ENCODE assay signal across 20 mouse cellular contexts in genomic region chr15:80505086-80505485, GRCm38 (mm10). TPM values are rescaled to one million over a fixed set of nuclear protein-coding genes. Genes with fewer than 3 reads are reported as not detected.
A peak's percentile ranks its signal among the peaks of the same experiment; 100 is the strongest.
DNase-seq lines count a peak whose midpoint lies in the region; ATAC-seq and TF ChIP-seq lines count a peak whose summit lies in the region.
"Had no signal": no experiment of that assay in that cellular context is flagged by ENCODE, and none has a peak within 500 bp of the region (broad histone marks: within the 10 kb centered on the region; RNA-seq: fewer than 3 reads in every experiment).

No protein-coding gene starts in this region.

- no peak for DNase-seq in cerebellum, postnatal 4 days (ENCODE audit: low spot score in 2 of 2)
- peak; percentile 39 for DNase-seq in midbrain, embryonic 10.5 days (ENCODE audit: low spot score)
- DNase-seq in cerebellum, postnatal 25 days: peak; percentile 49 to 67
- DNase-seq in neural tube, embryonic 11.5 days (ENCODE audit: low spot score): peak; percentile 60
- no peak for DNase-seq in adrenal gland, postnatal 25 days
- no peak for DNase-seq in lung, postnatal 0 days (ENCODE audit: low spot score)
- DNase-seq: heart, postnatal 36 days; lung, postnatal 36 days had no signal

- no peak for TF ChIP-seq EP300 in lung, postnatal 0 days (IDR thresholded peaks at IDR 0.05)

- no peak overlapping the region for H3K4me2 ChIP-seq in midbrain, embryonic 16.5 days (ENCODE audit: low read length)
- H3K4me2 ChIP-seq in neural tube, embryonic 11.5 days (ENCODE audit: low read depth): no peak overlapping the region
- no peak overlapping the region for H3K4me2 ChIP-seq in lung, postnatal 0 days (replicated peaks; ENCODE audit: low read depth, low read length)
- H3K4me2 ChIP-seq: embryonic facial prominence, embryonic 12.5 days had no signal

- no peaks in the 10 kb centered on the region for H3K27me3 ChIP-seq in midbrain, embryonic 10.5 days (ENCODE audit: low read depth, poor library complexity, severe bottlenecking)
- no peaks in the 10 kb centered on the region for H3K27me3 ChIP-seq in midbrain, embryonic 16.5 days (ENCODE audit: control insufficient read depth, insufficient read depth, low read depth, low read length)
- no peaks in the 10 kb centered on the region for H3K27me3 ChIP-seq in neural tube, embryonic 11.5 days (ENCODE audit: control insufficient read depth, insufficient read depth, low read length)
- H3K27me3 ChIP-seq in lung, postnatal 0 days (replicated peaks; ENCODE audit: insufficient read depth, low read length): no peaks in the 10 kb centered on the region
- H3K27me3 ChIP-seq: CH12.LX; embryonic facial prominence, embryonic 12.5 days had no signal

- peak; percentile 31; the same call in 1 of the 2 replicates for ATAC-seq in cerebellum, adult (ENCODE audit: insufficient number of reproducible peaks, low FRiP score, low TSS enrichment)
- ATAC-seq in midbrain, embryonic 16.5 days: no peak
- peak; percentile 53; the same call in 1 of the 2 replicates for ATAC-seq in neural tube, embryonic 11.5 days (ENCODE audit: insufficient read depth, low FRiP score, low TSS enrichment)
- no peak for ATAC-seq in lung, postnatal 0 days
- ATAC-seq: intestine, postnatal 0 days had no signal

- H3K27ac ChIP-seq in midbrain, embryonic 10.5 days (replicated peaks): peak overlapping the region; percentile 58
- no peak overlapping the region for H3K27ac ChIP-seq in midbrain, embryonic 16.5 days (ENCODE audit: low read length)
- H3K27ac ChIP-seq in neural tube, embryonic 11.5 days (ENCODE audit: low read depth, low read length): no peak overlapping the region
- H3K27ac ChIP-seq in lung, postnatal 0 days (ENCODE audit: low read length): no peak overlapping the region
- H3K27ac ChIP-seq: embryonic facial prominence, embryonic 12.5 days; heart, embryonic 10.5 days; liver, embryonic 14.5 days had no signal

- 21% methylated on average over 4 of the region's 4 CpGs for WGBS in midbrain, embryonic 10.5 days
- 7% methylated on average over 4 of the region's 4 CpGs for WGBS in midbrain, embryonic 16.5 days
- WGBS in neural tube, embryonic 11.5 days: 11% methylated on average over 4 of the region's 4 CpGs
- 24% methylated on average over 4 of the region's 4 CpGs for WGBS in lung, postnatal 0 days

- H3K4me3 ChIP-seq in midbrain, embryonic 10.5 days: no peak overlapping the region
- no peak overlapping the region for H3K4me3 ChIP-seq in midbrain, embryonic 16.5 days (ENCODE audit: low read depth, low read length)
- H3K4me3 ChIP-seq in neural tube, embryonic 11.5 days (ENCODE audit: low read depth, low read length): no peak overlapping the region
- H3K4me3 ChIP-seq in lung, postnatal 0 days (ENCODE audit: low read depth, low read length): no peak overlapping the region
- H3K4me3 ChIP-seq: embryonic facial prominence, embryonic 12.5 days; heart, embryonic 10.5 days had no signal

- TF ChIP-seq CTCF in lung, postnatal 0 days (IDR thresholded peaks at IDR 0.05): no peak

- H3K9me3 ChIP-seq in midbrain, embryonic 10.5 days (replicated peaks): no peaks in the 10 kb centered on the region
- no peaks in the 10 kb centered on the region for H3K9me3 ChIP-seq in midbrain, embryonic 16.5 days (replicated peaks; ENCODE audit: control insufficient read depth, low read length, poor library complexity, severe bottlenecking)
- H3K9me3 ChIP-seq in neural tube, embryonic 11.5 days (ENCODE audit: control insufficient read depth, low read length): no peaks in the 10 kb centered on the region
- H3K9me3 ChIP-seq in lung, postnatal 0 days (ENCODE audit: low read length): no peaks in the 10 kb centered on the region
- H3K9me3 ChIP-seq: embryonic facial prominence, embryonic 12.5 days; heart, embryonic 10.5 days had no signal

- H3K9ac ChIP-seq in midbrain, embryonic 16.5 days (ENCODE audit: low read depth, low read length): no peak overlapping the region
- H3K9ac ChIP-seq in neural tube, embryonic 11.5 days (ENCODE audit: low read length): no peak overlapping the region
- H3K9ac ChIP-seq in lung, postnatal 0 days (replicated peaks; ENCODE audit: low read depth): no peak overlapping the region
- H3K9ac ChIP-seq: embryonic facial prominence, embryonic 12.5 days; liver, embryonic 14.5 days had no signal

- H3K4me1 ChIP-seq in midbrain, embryonic 10.5 days: peaks cover 12% of the 10 kb centered on the region
- H3K4me1 ChIP-seq in midbrain, embryonic 16.5 days (ENCODE audit: control insufficient read depth, insufficient read depth, low read length): no peaks in the 10 kb centered on the region
- H3K4me1 ChIP-seq in neural tube, embryonic 11.5 days (ENCODE audit: control insufficient read depth, insufficient read depth, low read length): peaks cover 5% of the 10 kb centered on the region; the same call in 1 of the 2 replicates
- H3K4me1 ChIP-seq in lung, postnatal 0 days (ENCODE audit: insufficient read depth, low read depth, low read length): no peaks in the 10 kb centered on the region
- H3K4me1 ChIP-seq: heart, embryonic 10.5 days had no signal

- no peaks in the 10 kb centered on the region for H3K36me3 ChIP-seq in midbrain, embryonic 10.5 days
- no peaks in the 10 kb centered on the region for H3K36me3 ChIP-seq in midbrain, embryonic 16.5 days (ENCODE audit: control insufficient read depth, insufficient read depth, low read length)
- no peaks in the 10 kb centered on the region for H3K36me3 ChIP-seq in neural tube, embryonic 11.5 days (ENCODE audit: control insufficient read depth, insufficient read depth, low read length)
- no peaks in the 10 kb centered on the region for H3K36me3 ChIP-seq in lung, postnatal 0 days (ENCODE audit: insufficient read depth, low read length)
- H3K36me3 ChIP-seq: embryonic facial prominence, embryonic 12.5 days; heart, embryonic 10.5 days had no signal

RNA-seq across cellular contexts. Expression of gene Enthd1, which starts 59.9 kb away (rescaled TPM):
- not detected in 2 replicates for polyA plus RNA-seq in midbrain, embryonic 10.5 days (2016; fragmentation: Nextera tagmentation; extraction: Ambion mirVana)
- not detected in 2 replicates for polyA plus RNA-seq in midbrain, embryonic 16.5 days (2015; fragmentation: Nextera tagmentation; extraction: Ambion mirVana)
- not detected in 2 replicates for polyA plus RNA-seq in neural tube, embryonic 11.5 days (2014; fragmentation: Nextera tagmentation; extraction: Ambion mirVana)
- total RNA-seq in adrenal gland, postnatal 25 days (2021): not detected in 2 replicates
- polyA plus RNA-seq in lung, postnatal 0 days (2015; fragmentation: Nextera tagmentation; extraction: Ambion mirVana): not detected in 2 replicates
- total RNA-seq: adrenal gland, adult 18-20 months; CH12.LX; gastrocnemius, adult 8-10 months; heart, postnatal 36 days; layer of hippocampus, postnatal 25 days had no signal
- polyA plus RNA-seq: embryonic facial prominence, embryonic 12.5 days; heart, embryonic 10.5 days; intestine, postnatal 0 days; limb, embryonic 11.5 days; liver, embryonic 14.5 days; stomach, embryonic 14.5 days had no signal

Comparison
In these comparisons a context has a peak if more than half of its experiments do, and no peak if none do; other contexts are left out.
1. DNase-seq: peak in midbrain, embryonic 10.5 days (single experiment), cerebellum, postnatal 25 days (2 of 2) and neural tube, embryonic 11.5 days (single experiment); none in cerebellum, postnatal 4 days (0 of 2), adrenal gland, postnatal 25 days (single experiment) and lung, postnatal 0 days (single experiment).
2. ATAC-seq: peak in cerebellum, adult (single experiment) and neural tube, embryonic 11.5 days (single experiment); none in midbrain, embryonic 16.5 days (single experiment) and lung, postnatal 0 days (single experiment).